Mouse (Mus musculus) adrenal gland, postnatal 4 days (tissue): ENCODE results near the gene Igf2bp3. TPM values are rescaled to one million over a fixed set of nuclear protein-coding genes. Genes with fewer than 3 reads are reported as not detected.

Source experiments
- total RNA-seq, 2 experiments: library from RNA; stranded (reverse); gene quantifications; 2 replicates each; pipeline ENCODE4 v1.2.3; 2021

The Igf2bp3 gene
- total RNA-seq, 2 experiments from 2014 or later: 16.9 to 17.5 TPM

Other genes with a start within 250 kb of the Igf2bp3 start
- gene Doxl2, start 240.0 kb downstream of the Igf2bp3 start, total RNA-seq: not detected
- under 1 TPM in 1 of 2 experiments, not detected in 1; 0.11 TPM for gene Svs1, start 228.1 kb downstream of the Igf2bp3 start, total RNA-seq
- 1 to 10 TPM in 1 of 2 experiments, under 1 TPM in 1; 0.92 to 1.1 TPM for gene Gpnmb, start 178.4 kb downstream of the Igf2bp3 start, total RNA-seq
- 10 to 100 TPM; 56.4 to 61.1 TPM for gene Malsu1, start 141.2 kb downstream of the Igf2bp3 start, total RNA-seq
- gene Tra2a, start 49.1 kb upstream of the Igf2bp3 start, total RNA-seq: 10 to 100 TPM; 58.7 to 63.1 TPM
- gene Ccdc126, start 104.3 kb upstream of the Igf2bp3 start, total RNA-seq: 10 to 100 TPM in 1 of 2 experiments, 1 to 10 TPM in 1; 9.2 to 10.2 TPM
- gene Fam221a, start 152.8 kb upstream of the Igf2bp3 start, total RNA-seq: 1 to 10 TPM; 7.1 to 7.5 TPM
- gene Stk31, start 180.6 kb upstream of the Igf2bp3 start, total RNA-seq: under 1 TPM; 0.68 to 0.76 TPM